Mouse (Mus musculus): ENCODE data around the gene Arl5c.

The Arl5c gene

DNA sequence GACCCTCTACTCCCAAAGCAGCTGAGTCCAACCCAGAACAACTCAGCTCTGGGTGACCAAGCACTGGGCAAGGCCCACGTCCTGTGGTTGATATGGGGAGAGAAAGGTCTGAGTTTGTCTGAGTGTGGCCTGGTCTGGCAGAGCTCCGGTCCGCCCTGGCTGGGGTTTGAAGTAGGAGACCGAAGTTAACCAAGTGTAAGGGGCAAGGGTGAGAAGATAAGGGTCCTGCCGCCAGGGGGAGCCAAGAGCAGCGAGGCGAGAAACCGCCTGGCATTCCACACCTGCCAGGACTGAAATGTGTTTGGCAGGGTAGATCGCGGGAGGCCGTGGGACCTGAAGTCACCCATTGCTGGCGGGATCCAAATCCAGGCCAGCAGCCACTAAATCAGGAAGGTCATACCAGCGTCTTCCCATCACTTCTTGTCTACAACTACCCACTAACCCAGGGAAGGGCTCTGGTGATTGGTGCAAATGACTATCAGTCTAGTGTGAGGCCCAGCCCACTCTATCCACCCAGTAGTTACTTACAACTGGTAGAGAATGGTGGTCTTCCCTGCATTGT is 1.4 kb downstream of the Arl5c start:
- DNase-seq (ENCODE audit: inconsistent ontology term), result peak; percentile 80

- DNase-seq (ENCODE audit: inconsistent ontology term), result peak; percentile 95
These were observed 7.4 kb downstream of the Arl5c start for GRCm38 (mm10) chr11:97988530-97989096.

GRCm38 (mm10) chr11:97987551-97988526 is 8.1 kb downstream of the Arl5c start:
- DNase-seq (ENCODE audit: inconsistent ontology term), result peak; percentile 97

DNA sequence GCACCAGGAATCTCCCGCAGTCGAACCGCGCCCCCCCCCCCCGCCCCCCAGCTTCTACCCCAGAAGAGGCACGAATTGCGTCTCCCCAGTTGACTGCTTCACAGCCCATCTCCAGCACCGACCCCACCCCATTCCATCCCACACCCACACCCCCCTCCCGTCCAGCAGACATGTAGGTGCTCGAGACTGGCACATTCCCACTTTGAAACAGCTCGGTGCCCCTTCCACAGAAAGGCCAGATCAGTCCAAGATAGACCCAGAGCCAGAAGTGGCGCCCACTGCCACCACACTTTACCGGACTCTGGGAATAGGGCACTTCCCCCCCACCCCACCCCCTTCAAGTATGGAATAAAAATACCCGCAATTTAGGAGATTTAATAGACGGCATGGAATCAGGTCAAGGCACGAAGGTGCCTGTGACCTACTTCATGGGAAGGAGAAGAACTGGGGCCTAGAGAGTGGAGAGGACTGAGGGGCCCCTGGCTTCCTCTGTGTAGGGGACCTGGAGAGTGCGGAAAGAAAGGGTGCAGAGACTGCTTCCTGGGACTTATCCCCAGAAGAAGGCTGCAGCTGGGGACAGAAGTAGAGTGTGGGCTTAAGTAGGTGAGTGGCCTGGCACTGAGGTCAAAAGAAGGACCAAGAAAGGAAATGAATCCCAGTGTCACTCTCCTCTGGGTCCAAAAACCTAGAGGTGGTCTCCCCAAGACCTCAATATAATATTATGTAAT is 9.1 kb downstream of the Arl5c start:
- no peak for DNase-seq (ENCODE audit: inconsistent ontology term)

DNA sequence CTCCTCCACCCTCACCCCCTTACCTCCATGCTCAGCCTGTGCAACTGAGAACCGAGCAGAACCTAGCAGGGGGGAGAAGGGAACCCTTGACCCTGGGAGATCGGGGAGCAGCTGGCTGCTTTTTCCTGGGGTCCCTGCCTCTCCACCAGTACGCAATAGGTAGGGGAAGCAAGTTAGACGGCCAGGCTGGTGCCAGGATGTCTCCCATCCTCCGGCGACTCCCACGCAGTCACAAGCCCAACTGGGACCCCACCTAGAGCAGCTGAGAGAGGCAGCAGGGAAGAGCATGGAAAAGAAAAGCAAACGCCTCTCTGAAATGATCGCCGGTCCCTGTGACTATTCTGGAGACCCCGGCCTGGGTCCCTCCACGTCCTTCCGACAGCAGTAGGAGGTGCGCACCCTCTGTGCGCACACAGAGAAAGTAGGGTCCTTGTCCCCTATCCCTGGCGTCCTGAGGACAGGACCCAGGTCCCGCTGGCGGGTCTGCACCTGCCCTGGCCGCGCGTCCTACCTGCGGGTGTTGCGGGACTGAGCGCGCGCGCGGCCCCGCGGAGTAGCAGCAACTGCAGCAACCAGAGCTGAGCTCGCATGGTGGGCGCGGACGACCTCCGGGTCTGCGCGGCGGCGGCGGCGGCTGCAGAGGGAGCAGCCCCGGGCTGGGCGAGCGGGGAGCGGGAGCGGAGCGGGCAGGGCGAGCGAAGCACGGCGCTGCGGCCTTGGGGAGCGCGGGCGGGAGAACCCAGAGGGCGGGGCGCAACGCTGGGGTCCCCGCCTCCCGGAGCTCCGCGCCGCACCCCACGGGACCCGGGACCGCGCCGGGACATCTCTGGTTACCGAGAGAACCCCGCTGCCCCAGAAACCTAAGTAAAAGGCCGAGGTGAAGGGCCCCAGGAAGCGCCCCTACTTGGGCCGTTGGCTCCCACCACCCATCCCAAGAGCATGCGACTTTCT is 10.0 kb downstream of the Arl5c start, which contains the start of gene Plxdc1:
Plxdc1 (minus strand) TSS at position 718 of the 951 bp plus-strand sequence.
- DNase-seq (ENCODE audit: inconsistent ontology term), result peak; percentile 54

DNA sequence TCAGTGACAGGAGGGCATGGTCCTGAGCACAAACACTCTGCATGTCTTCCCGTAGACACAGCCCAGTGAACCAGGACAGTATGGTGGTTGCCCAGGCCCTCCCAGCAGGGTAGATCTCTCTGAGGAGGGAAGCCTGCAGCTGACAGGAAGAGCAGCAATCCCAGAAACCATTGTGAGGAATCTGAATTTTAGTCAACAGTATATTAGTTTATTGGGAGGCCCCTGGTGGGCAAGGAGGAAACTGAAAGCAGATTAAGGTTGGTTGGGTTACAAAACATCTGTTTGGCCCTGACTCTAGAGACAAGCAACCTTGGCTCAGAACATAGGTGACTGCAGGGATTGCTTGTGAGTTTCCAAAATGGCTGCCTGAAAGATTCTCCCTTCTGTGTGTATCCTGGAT is 12.0 kb downstream of the Arl5c start:
- DNase-seq (ENCODE audit: inconsistent ontology term), result no peak

GRCm38 (mm10) chr11:97983506-97983905 is 12.5 kb downstream of the Arl5c start:
- no peak for DNase-seq (ENCODE audit: inconsistent ontology term)

- no peak for DNase-seq (ENCODE audit: inconsistent ontology term)
These were observed 13.3 kb downstream of the Arl5c start for GRCm38 (mm10) chr11:97982721-97983120.

GRCm38 (mm10) chr11:97980531-97980966 is 15.4 kb downstream of the Arl5c start:
- DNase-seq (ENCODE audit: inconsistent ontology term), result peak; percentile 78

DNA sequence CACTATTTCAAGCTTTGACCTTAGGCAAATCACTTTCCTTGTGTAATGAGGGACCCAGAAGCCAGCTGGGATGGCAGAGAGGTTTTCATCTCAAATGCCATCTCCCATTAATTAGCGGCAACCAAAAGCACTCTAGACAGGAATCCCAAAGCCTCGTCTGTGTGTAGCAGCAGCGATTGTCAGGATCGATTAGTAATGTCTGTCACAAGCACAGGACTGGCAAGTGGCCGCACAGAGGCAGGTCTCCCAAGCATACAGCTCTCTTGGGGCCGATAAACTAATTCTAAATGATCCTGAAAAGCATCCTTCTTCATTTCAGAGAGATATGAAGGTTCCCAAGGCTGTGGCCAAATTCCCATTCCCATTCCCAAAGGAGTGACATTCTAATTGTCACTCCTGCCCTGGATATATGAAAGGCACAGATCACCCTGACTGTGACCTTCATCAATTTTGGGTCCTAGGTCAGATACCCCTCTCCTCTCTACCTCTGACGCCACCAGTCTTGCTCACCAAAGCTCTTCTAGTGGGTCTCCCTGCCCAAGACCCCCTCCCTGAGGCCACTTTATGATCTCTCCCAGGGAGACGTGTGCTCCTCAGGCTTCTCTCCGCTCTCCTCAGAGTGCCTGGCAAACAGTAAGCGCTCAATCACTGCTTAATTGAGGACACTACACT is 16.0 kb downstream of the Arl5c start:
- DNase-seq (ENCODE audit: inconsistent ontology term), result peak; percentile 58

DNA sequence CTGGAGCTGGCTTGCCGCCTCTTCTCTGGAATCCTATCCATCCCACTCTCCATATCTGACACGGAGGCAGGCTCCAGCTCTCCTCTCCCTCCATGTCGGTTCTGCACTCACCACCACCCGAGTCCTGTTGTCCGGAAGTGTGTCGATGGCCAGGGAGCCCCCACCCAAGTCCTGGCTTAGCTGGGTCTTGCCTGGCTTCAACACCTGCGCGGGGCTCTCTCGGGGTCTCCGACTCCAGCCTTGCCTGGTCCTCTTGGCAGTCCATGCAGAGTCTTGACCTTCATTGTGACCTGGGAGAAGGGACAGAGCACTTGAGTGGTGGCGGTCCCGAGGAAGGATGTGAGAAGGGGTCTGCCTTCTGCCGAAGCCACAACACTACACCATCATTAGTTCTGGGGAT is 17.6 kb downstream of the Arl5c start:
- DNase-seq (ENCODE audit: inconsistent ontology term), result no peak

DNA sequence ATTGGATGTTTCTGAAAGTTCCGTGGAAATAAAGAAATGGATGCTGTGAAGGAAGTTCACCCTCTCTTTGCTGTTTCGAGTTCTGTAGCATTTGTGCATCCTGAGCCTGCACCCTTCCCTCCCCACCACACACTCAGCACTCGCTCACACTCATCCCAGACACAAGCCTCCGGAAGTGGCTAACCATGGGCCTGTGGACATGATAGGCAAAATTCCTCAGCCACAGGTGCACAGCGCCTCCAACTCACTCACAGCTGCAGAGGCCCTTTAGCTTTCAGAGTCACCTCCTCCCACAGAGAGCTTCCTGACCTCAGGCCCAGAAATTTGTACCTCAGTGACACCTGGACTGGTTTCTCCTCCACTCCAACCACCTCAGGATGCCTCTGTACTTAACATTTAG is 18.2 kb downstream of the Arl5c start:
- no peak for DNase-seq (ENCODE audit: inconsistent ontology term)

DNA sequence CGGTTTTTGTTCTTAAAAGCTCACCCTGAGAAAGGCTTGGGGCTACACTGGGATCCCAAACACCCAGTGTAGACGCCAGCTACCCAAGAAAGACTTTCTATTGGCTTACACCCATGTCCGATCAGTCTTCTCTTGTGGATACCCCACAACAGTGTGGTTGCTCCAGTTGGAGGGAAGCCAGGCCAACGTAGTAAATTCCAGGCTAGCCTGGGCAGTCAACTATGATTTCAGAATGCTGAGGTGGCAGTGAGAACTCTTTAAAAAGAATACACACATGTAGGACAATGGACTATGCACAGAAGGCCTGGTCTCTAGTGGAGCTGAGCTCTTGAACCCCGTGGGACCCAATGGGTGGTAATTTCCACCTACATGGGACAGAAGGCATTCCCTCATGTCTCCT is 21.2 kb downstream of the Arl5c start:
- DNase-seq (ENCODE audit: inconsistent ontology term), result peak; percentile 46

DNA sequence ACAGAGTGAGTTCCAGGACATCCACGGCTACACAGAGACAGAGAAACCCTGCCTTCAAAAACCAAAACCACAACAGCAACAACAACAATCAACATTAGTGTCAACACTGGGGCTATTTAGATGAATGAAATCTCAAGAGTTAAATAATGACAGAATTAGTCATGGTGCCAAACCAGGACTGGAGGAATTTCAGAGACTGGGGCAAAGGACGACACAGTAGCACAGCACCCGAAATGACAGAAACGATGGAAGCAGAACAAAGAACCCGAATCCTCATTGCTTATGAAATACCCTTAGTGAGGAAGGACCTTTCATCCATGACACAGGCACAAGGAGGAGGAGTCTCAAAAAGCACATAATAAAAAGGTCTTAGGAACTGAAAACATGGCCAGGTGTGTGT is 21.8 kb downstream of the Arl5c start:
- DNase-seq (ENCODE audit: inconsistent ontology term), result no peak

- DNase-seq (ENCODE audit: inconsistent ontology term), result no peak
These were observed 23.5 kb downstream of the Arl5c start for GRCm38 (mm10) chr11:97972434-97972833.

- peak; percentile 93 for DNase-seq (ENCODE audit: inconsistent ontology term)
These were observed 24.7 kb downstream of the Arl5c start for GRCm38 (mm10) chr11:97971232-97971631.

DNA sequence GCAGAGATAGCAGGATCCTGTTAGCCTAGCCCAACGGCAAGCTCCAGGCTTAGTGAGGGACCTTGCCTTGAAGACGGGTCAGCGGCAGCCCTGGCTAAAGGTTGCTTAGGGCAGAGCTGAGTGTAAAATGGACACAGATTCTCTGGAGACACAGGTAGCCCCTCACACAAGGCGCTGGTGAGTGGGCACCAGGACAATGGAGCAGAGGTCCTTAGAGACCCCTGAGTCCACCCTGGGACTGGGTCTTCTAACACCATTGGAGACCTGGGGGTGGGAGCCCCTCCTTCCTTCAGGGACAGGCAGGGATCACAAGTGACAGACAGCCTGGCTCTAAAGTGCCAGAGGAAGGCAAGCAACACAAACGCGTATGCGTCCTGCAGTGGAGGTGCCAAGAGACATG is 25.2 kb downstream of the Arl5c start:
- no peak for DNase-seq (ENCODE audit: inconsistent ontology term)

- DNase-seq (ENCODE audit: inconsistent ontology term), result no peak
These were observed 27.6 kb downstream of the Arl5c start for GRCm38 (mm10) chr11:97968385-97968784.

GRCm38 (mm10) chr11:97967114-97967513 is 28.9 kb downstream of the Arl5c start:
- DNase-seq (ENCODE audit: inconsistent ontology term), result peak; percentile 89

GRCm38 (mm10) chr11:97960907-97961306 is 35.1 kb downstream of the Arl5c start:
- no peak for DNase-seq (ENCODE audit: inconsistent ontology term)

Data from Muller cell, postnatal 12 days (primary cell).